Mouse (Mus musculus) spleen, postnatal 36 days (tissue): ENCODE results near the gene Bnipl.

Experiments used
- DNase-seq, 2 experiments: peaks; one replicate each; pipeline ENCODE4 v3.0.0; 2022; ENCODE audit warnings: low spot score in 2 of 2, mixed read lengths in 1 of 2

Bnipl gene

DNA sequence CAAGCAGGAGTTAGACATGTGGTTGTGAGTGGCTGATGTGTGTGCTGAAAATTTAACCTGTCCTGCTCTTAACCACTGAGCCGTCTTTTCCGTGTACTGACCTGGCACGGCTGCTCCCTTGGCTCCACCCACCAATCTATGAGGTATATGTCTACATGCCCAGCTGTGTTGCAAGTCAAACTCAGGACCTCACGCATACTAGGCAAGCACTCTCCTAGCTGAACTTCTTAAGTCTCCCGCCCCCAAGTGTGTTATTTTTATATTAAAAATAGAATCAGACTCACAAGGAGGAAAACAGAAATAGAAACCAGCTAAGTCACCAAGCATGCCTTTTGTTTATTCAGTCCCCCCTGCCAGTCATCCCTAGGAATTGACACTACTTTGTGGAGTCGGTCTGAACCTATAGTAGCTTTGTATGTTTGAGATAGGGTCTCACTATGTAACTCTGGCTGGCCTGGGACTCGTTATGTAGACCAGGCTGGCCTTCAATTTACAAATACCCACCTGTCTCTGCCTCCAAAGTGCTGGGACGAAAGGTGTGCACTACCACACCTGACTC is 13.4 kb downstream of the Bnipl start:
- DNase-seq: no peak

DNA sequence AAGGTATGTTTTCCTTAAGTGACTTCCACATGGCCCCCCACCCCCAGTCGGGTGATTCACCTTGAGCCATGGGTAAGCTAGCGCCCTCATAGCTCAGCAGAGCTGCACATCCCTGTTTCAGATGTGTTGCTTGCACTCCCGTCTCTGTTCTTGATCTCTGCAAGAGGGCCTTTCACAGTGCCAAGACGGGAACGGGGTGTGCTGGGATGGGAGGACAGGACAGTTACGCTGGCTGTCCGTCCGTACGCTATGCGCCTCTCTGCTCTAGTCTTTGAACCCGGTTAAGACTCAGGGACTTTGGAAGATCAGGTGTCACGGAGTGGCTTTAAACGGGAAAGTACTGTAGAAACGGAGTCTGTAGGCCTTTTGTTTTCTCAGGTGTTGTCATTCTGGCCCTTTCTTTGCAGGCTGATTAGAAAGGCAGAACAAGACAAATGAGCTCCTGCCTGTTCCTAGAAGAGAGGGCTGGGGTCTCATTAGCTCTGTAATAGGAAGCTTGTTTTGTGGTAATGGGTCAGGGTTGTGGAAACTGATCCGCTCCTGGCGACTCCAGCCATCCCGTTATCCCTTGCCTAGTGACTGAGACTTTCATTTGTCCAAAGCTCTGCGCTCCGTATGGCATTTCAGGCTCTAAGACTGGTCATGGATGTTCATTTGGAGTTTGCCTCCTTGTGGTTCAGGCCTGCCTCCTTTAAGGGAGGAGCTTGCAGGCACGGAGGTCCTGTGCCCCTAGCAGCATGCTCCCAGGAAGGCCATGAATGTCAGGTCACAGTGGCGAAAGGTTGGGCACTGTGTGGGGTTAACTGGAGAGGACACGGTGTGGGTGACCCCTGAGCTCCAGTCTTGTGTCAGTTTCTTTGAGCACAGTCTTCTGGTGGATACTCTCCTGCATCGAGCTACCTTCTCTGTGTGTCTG is 15.3 kb downstream of the Bnipl start:
- no peak for DNase-seq

DNA sequence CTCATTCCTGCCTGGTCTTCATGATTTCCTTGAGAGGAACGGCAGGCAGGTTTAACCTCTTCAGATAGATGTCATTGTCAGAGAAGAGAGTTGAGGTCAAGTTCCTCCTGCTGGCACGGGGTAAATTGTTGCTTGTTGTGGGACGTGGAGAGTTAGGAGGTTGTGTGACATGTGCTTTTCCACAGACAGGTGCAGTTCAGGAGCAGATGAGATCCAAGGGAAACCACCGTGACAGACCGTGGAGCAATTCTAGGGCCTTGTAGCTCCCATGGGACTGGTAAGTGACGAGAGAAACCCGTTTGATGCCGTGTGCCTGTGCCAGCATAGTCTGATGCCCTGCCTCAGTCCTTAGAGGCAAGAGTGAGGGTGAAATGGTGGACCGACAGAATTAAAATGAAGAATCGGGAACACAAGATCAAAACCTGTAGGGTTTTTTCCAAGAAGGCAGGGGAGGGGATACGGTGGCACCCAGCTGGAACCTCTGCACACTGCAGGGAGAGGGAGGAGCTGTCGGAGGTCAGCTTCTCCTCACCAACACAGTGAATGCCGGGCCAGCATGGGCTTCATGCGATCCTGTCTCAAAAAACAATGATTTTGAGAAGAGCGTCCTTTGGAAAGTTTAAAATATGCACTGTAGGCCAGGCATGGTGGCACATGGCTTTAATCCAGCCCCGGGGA is 17.6 kb downstream of the Bnipl start:
- no peak for DNase-seq

DNA sequence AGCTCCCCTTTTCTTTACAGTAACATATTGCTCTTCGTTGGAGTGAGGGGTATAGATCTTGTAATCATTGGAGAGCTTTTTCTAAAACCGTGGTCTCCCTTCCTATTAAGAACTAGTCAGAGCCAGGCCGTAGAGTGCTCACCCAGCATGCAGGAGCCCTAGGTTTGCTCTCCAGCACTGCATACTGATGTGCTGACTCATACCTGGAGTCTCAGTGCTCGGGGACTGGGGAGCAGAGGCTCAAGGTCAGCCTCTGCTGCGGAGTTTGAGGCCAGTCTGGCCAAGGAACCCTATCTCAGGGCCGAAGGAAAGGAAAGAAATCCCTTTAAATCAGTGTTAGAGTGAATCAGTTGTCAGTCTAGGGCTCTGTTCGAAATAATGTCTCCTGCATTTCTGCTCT is 18.2 kb downstream of the Bnipl start:
- DNase-seq: no peak

DNA sequence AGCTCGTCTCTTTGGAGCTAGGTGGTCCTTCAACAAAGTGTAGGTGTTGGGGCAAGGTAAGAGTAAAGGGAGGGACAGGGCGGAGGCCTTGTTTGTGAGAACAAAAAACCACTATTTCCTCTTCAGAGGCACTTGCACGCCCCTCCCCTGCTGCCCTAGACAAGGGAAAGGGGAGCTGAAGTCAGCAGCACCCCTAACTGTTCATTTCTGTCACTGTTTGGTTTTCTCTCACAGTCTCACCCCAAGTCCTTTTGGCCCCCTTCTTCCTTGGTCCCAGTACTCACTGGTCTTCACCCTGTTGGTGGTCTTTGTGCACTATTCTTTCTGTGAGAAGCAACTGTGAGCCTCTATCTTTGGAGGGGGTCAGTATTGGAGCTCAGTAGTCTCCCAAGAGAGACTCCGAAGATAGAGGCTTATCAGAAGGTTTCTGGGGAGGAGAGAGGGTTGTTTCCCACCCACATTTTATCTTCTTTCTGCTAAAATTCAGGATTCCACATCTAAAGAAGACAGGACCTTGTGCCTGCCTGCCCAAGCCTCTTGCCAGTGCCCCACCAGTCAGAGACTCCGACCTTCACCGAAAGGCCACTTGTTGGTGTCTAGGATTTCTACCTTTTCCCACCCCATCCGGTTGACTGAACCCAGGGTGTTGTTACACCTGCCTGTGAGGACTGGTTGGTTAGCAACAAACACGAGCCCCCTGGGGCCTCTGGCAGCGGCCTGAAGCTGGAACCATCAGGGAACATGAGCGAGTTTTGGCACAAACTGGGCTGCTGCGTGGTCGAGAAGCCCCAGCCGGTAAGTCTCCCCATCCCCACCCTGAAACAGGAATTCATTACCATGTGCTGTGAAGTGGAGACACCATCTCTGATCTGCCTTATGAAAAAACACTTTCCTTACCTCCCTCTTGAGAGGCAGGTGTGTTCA is 19.4 kb downstream of the Bnipl start, which contains the start of gene Mllt11:
Mllt11 (minus strand) TSS at position 874 of the 924 bp plus-strand sequence.
- DNase-seq: peak; percentile 89

DNA sequence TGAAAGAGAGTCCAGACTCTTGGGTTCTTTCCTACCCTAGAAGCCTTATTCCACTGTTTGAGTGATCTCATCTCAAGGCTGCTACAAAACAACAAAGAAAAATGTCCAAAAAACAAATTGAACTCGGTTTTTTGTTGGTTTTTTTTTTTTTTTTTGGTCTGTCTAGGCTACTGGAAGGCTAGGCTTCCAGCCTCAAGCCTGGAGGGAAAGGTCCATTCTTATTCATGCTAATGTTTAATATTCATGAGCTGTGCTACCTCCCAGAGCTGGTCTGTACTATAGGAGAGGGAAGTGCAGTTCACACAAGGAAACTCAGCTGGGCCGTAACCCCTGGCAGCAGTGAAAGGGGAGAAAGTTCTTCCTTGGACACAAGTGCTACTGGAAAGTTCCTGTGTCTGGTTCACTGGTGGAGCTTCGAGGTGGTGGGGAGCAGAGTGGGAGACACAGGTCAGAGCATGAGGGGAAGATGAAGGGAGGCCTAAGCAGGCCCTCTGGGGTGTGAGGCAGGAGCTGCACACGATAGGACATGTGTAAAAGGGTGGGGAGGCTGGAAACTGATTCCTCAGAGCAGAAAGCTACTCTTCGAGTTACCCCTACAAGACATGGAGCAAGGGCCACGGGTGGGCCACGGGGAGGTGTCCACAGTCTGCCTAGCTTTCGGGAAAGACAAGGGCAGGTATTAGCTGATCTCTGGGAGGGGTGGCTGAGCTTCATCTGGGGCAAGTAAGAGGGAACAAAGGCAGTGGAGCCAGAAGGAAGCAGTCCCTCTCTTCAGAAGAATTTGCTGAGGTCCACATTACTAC is 20.3 kb downstream of the Bnipl start:
- peak; percentile 39 to 60 for DNase-seq

DNA sequence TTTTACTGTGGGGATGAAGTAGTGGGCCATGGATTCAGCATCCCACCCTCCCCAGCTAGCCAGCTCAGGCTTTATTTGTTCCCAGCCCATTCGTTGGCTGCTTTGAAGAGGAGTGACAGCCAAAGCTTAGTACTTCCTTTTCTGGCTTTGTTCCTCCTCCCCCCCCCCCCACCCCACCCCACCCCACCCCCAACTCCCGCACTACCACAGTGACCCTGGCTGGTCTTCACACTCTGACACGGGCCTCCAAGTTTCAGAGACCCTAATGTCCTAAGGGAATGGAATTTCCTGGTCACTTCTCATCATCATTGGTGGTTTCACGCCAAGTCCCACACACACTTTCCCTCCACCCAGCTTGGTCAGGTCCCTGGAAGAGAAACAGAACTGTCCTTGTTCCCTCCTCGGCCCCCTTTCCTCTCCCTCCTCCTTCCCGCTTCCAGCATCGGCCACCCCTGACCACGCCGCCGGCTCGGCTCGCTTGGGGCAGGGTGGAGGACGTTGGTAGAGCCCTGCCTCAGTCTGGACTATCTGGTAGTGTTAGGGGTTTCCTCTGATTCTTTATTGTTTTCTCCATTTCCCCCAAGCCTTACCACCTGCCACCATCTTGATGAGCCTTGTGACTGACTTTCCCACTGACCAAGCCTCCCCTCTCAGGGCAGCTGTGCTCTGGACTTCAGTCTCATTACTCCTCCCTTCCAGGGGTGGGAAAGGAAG is 21.1 kb downstream of the Bnipl start:
- DNase-seq: peak; percentile 41 to 58

DNA sequence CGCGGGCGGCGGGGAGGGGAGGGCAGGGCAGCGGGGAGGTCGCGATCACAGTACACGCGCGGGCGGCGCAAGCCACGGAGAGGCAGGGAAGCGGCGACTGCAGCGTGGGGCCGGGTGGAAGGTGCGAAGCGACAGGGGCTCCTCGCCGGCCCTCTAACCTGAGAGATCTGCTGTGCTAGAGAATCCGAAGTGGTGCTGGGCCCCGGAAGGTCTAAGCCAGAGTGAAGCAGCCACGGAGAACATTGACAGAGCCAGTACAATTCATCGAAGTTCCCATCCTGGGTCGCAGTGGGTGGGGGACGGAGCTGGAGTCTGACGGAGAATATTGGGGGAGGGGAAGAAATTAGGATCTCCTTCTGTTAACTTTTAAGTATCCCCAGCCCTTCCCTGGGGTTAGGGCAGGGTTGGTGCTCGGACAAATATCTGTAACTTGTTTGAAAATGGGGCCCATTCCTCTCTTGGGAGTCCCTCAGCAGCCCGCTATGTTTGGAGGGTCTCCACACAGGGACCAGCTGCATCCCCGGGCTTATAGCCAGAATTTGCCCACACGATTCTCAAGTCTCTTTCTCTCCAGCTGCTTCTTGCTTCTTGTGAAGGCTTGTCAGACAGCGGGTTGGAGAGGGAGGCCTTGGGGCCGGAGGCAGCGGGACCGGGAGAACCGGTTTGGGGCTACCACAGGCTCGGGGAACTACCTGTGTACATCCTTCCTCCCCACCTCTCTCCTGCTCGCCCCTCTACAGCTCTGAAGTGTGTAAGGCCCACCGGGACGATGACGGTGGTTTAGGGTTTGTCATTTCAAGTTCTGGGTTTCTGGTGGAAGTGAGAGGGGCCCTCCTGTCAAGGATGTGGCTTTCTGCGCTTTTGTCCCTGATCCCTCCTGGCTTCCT is 21.9 kb downstream of the Bnipl start:
- peak; percentile 56 to 57 for DNase-seq

DNA sequence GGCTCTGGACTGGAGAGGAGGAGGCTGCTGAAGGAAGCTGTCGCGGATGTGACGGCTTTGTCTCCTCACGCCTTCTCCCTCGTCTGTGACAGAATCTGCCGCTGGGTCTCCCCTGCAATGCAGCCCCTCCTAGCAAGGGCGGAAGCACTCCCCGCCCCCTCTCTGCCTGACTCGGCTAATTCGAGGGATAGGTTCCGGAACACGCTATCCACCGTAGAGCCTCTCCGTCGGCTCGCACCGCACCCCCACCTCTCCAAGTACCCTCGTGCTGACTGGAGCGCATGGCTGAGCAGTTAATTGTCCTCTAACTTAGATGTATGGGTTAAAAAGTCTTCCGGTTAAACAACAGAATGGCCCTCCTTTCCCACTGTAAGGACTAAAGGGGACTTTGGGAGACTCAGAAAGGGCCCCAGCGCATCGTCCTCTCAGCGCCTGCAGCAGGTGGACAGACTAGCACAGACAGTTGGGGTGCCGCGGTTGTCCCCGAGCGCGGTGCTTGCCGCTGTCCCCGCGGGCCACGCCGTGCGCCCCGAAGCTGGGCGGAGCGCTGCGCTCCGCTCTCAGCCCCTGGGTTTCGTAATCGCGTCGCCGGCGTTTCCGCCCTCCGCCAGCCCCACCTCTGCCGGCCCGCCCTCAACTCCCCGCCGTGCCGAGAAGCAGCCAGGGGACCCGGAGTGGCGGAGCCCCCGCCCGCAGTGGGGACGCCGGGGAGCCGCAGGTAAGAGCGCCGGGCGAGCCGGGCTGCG is 22.7 kb downstream of the Bnipl start, which contains the start of gene Cdc42se1:
Cdc42se1 (plus strand) TSS at position 585 of the 746 bp plus-strand sequence.
- DNase-seq: peak; percentile 90 to 92

DNA sequence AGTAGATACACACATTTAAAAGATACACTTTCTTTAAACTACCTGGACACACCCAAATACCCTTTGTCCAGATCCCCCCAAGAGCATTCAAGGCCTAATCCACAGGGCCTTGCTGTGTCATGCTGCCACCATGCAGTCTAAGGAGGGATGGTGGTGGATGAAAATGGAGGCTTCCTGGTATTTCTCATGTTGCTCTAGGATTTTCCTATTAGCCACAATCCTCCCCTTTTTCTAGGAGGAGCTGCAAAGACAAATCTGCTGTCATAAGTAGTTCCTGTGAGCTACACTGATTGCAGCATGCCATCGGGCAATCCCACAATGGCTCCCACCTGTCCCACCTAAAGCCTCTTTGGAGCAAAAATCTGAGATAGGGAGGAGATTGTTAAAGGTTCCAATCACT is 23.8 kb downstream of the Bnipl start:
- no peak for DNase-seq

DNA sequence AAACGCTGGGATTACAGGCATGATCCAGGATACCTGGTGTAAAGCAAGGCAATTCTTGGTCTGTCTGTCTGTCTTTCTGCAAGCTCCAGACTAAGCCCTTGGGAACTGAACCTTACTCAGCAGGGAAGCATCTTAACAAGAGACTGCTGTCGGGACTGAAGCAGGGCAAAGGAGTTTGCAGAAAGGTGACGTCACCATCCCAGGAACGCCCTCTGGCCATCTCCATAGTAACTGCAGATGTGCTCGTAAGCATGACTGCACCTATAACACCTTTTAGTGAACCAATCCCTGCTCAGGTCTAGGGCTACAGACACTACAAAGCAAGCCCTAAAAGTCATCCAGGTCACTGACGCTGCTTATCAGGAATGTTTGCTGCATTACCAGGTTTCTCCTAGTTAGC is 26.7 kb downstream of the Bnipl start:
- no peak for DNase-seq

DNA sequence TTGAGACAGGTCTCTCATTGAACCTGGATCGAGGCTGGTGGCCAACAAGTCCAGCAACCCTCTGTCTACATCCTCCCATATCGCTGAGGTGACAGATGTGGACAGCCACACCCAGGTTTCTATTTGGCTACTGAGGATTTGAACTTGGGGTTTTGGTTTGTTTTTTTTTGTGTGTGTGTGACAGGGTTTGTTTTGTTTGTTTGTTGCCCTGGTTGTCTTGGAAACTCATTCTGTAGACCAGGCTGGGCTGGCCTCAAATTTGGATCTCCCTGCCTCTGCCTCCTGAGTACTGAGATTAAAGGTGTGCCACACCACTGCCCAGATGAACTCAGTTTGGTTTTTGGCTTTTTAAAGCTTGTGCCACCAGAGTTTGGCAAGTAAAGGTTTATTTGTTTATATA is 28.0 kb downstream of the Bnipl start:
- no peak for DNase-seq

DNA sequence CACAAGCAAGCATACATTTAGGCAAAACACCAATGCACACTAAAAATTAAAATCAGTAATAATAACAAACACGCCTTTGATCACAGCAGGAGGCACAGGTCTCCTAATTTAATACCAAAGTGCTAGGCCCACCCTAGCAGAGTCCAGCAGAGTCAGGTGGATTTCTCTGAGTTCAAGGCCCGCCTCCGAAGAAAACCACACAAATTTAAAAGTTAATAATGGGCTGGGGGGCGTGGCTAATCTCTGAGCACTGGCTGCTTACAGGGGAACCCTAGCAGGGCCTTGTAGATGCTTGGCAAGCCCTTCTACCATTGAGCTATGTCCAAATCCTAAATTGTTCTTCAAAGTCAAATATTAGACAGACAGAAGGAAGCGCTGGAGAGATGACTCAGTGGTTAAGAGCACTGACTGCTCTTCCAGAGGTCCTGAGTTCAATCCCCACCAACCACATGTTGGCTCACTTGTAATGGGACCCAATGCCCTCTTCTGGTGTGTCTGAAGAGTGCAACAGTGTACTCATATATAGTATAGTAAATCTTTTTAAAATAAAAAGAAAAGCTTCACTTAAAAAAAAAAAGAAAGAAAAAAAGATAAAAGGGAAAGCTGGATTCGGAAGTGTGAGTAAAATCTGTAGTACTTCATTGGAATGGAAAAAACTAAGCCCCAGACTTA is 32.4 kb downstream of the Bnipl start:
- DNase-seq: peak; percentile 38 to 64

DNA sequence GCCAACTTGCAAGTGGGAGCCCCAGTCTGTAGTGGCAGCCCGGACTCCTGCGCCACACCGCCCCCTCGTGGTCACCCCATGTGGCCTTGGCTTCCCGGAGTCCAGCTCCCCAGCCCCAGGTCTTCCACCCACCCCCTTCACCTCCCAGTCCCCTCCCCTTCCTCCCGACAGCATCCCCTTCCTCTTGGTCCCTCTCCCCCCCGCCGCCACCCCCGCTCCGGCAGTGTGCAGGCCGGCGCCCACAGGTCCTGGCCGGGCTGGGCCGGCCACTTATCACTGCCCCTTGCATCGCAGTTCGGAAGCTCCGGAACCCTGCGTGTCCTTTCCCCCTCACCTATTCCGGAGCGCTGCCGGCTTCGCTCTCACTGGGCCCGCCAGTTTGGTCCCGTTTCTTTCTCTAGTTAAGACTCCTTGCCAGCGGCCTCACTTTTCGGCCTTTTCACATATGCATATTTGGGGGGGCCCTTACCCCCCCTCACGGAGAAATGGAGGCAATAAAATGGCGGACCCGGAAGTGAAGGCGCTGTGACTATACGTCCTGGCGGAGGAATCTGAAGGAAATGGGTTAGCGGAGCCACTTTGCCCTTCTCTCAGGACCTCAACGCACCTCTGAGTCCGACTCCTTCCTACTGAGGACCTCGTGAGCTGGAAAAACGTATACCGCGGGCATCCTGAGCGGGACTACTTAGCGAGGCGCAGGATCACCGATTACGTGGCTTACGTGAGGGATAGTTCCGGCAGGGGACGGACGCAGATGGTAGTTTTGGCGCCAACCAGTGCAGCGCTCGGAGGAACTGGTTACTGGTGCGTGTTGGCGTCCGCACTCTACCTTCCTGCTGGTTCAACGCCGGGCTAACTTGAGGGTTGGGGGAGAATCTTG is 33.5 kb downstream of the Bnipl start, which contains the start of gene Gabpb2:
Gabpb2 (minus strand) TSS at position 662 of the 880 bp plus-strand sequence.
- DNase-seq: peak; percentile 94

DNA sequence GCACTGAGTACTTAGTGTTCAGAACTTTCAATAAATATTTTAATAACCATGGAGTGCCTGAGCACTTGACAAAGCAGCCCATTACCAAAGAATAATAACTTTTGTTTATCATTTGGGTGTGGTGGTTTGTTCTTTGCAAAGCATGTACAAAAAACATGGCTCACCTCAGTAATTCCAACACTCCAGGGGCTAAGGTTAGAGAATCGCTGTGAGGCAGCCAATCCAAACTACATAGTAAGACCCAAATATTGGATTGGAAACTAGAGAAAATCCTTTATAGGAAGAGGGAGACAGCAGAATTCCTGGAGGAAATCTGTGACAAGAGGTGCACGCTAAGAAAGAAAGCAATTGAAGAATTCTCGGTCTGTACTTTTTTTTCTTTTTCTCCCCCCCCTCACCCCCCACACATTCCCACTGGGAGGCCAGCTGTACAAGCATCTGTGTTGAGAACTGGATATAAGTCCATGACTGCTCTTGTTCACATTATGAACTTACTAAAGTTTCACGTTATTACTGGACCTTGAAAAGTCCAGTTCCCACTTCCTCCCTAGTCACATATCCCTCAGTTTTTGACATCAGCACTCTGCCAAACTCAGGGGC is 34.2 kb downstream of the Bnipl start:
- no peak for DNase-seq

DNA sequence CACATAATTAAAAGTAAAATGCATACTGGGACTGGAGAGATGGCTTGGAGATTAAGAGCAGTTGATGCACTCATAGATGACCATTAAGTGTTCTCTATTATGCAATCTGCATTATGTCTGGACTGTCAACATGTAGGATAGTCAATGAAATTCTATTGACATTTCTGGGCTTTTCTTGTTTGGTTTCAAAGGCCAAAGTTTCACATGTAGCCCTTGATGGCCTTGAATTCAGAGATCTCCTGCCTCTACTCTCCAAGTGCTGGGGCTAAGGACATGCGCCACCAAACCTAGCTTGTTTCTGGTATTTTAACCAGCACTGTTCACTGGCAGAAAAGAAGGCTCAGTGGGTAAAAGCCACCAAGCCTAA is 37.4 kb downstream of the Bnipl start:
- DNase-seq: no peak
